Mouse (Mus musculus) mesoderm, embryonic 11.5 days (tissue): ENCODE data around the gene Dapk2.

Source experiments
- DNase-seq: peaks from one replicate; pipeline ENCODE4 v3.0.0-alpha.2; 2012; ENCODE audit warnings: low read depth, low spot score

Gene Dapk2

GRCm38 (mm10) chr9:66142265-66142664 lies 15.8 kb upstream of the Dapk2 start:
- no peak for DNase-seq

- DNase-seq: peak; percentile 81
Measured at GRCm38 (mm10) chr9:66144248-66144647, 13.8 kb upstream of the Dapk2 start.

GRCm38 (mm10) chr9:66146141-66146540 lies 11.9 kb upstream of the Dapk2 start:
- DNase-seq: no peak

GRCm38 (mm10) chr9:66152011-66152410 lies 6.0 kb upstream of the Dapk2 start:
- DNase-seq: no peak

- no peak for DNase-seq
Measured at GRCm38 (mm10) chr9:66153594-66153993, 4.4 kb upstream of the Dapk2 start.

- no peak for DNase-seq
Measured at GRCm38 (mm10) chr9:66154013-66154412, 4.0 kb upstream of the Dapk2 start.

- DNase-seq: no peak
Measured at GRCm38 (mm10) chr9:66155534-66155933, 2.5 kb upstream of the Dapk2 start.

GRCm38 (mm10) chr9:66158885-66159430 lies 935 bp downstream of the Dapk2 start:
- no peak for DNase-seq

- no peak for DNase-seq
Measured at GRCm38 (mm10) chr9:66160155-66160554, 2.1 kb downstream of the Dapk2 start.

- DNase-seq: no peak
Measured at GRCm38 (mm10) chr9:66162995-66163394, 5.0 kb downstream of the Dapk2 start.

GRCm38 (mm10) chr9:66167222-66167621 lies 9.2 kb downstream of the Dapk2 start:
- no peak for DNase-seq

GRCm38 (mm10) chr9:66168233-66168632 lies 10.2 kb downstream of the Dapk2 start:
- no peak for DNase-seq

- peak; percentile 45 for DNase-seq
Measured at GRCm38 (mm10) chr9:66170506-66170905, 12.5 kb downstream of the Dapk2 start.

- DNase-seq: no peak
Measured at GRCm38 (mm10) chr9:66171275-66171921, 13.4 kb downstream of the Dapk2 start.

GRCm38 (mm10) chr9:66173316-66173855 lies 15.4 kb downstream of the Dapk2 start:
- no peak for DNase-seq

GRCm38 (mm10) chr9:66174985-66175384 lies 17.0 kb downstream of the Dapk2 start:
- no peak for DNase-seq

- DNase-seq: no peak
Measured at GRCm38 (mm10) chr9:66177975-66178374, 20.0 kb downstream of the Dapk2 start.

- no peak for DNase-seq
Measured at GRCm38 (mm10) chr9:66179795-66180194, 21.8 kb downstream of the Dapk2 start.

- no peak for DNase-seq
Measured at GRCm38 (mm10) chr9:66181126-66181825, 23.3 kb downstream of the Dapk2 start.

GRCm38 (mm10) chr9:66181826-66182678 lies 24.0 kb downstream of the Dapk2 start:
- no peak for DNase-seq

- DNase-seq: no peak
Measured at GRCm38 (mm10) chr9:66182679-66182993, 24.6 kb downstream of the Dapk2 start.

- no peak for DNase-seq
Measured at GRCm38 (mm10) chr9:66183023-66183422, 25.0 kb downstream of the Dapk2 start.
